Mouse (Mus musculus) liver, embryonic 11.5 days (tissue): ENCODE data around the gene Ankrd17. TPM values are rescaled to one million over a fixed set of nuclear protein-coding genes. Genes with fewer than 3 reads are reported as not detected.

Experiments
- ATAC-seq: fragments of 200-750 bp; cut with Nextera tagmentation; replicated peaks from 2 replicates; pipeline ENCODE4 v1.8.0; 2017; ENCODE audit warnings: moderate number of reproducible peaks, mild to moderate bottlenecking, moderate TSS enrichment, moderate library complexity; ENCODE audit not compliant: low FRiP score
- DNase-seq: peaks from one replicate; pipeline ENCODE4 v3.0.0-alpha.2; 2017; ENCODE audit warnings: low spot score
- H3K27ac ChIP-seq: fragments of 300-500 bp; sonication (generic); 2 replicates; pipeline ENCODE4 v1.5.1; 2014; ENCODE audit warnings: mild to moderate bottlenecking, low read depth, low read length, control low read depth
- H3K27me3 ChIP-seq: fragments of 300-500 bp; sonication (generic); replicated peaks from 2 replicates; pipeline ENCODE4 v1.6.1; 2014; ENCODE audit warnings: low read length, mixed read lengths; ENCODE audit not compliant: control insufficient read depth, insufficient read depth
- H3K36me3 ChIP-seq: fragments of 300-500 bp; sonication (generic); 2 replicates; pipeline ENCODE4 v1.6.1; 2014; ENCODE audit warnings: mild to moderate bottlenecking, low read length, moderate library complexity, mixed read lengths; ENCODE audit not compliant: control insufficient read depth, insufficient read depth
- H3K4me1 ChIP-seq: fragments of 300-500 bp; sonication (generic); replicated peaks from 2 replicates; pipeline ENCODE4 v1.6.1; 2014; ENCODE audit warnings: low read length, mixed read lengths; ENCODE audit not compliant: control insufficient read depth, insufficient read depth
- H3K4me2 ChIP-seq: fragments of 300-500 bp; sonication (generic); 2 replicates; pipeline ENCODE4 v1.6.1; 2014; ENCODE audit warnings: mild to moderate bottlenecking, control low read depth, moderate library complexity
- H3K4me3 ChIP-seq: fragments of 300-500 bp; sonication (generic); 2 replicates; pipeline ENCODE4 v1.5.1; 2014; ENCODE audit warnings: low read depth, low read length, control low read depth
- H3K9ac ChIP-seq: fragments of 300-500 bp; sonication (generic); 2 replicates; pipeline ENCODE4 v1.6.1; 2014; ENCODE audit warnings: low read depth, low read length, control low read depth
- H3K9me3 ChIP-seq: fragments of 300-500 bp; sonication (generic); 2 replicates; pipeline ENCODE4 v1.6.1; 2016; ENCODE audit warnings: low read length, inconsistent platforms, mixed read lengths; ENCODE audit not compliant: control insufficient read depth
- WGBS: fragments of 180-500 bp; shearing (Covaris S2); extraction: QIAGEN DNeasy Blood & Tissue Kit; methylation state at CpG from one replicate; pipeline ENCODE4 v1.1.7; 2014; 5-methylcytosine and 5-hydroxymethylcytosine counted together
- polyA plus RNA-seq: library from polyadenylated mRNA; unstranded; fragments of >200 nt; fragmentation: Nextera tagmentation; extraction: Ambion mirVana; gene quantifications from 2 replicates; pipeline ENCODE4 v1.2.1, GENCODE M21; 2014

Ankrd17 gene
- polyA plus RNA-seq, 1 experiment from 2014 or later, result 32.2 TPM

DNA sequence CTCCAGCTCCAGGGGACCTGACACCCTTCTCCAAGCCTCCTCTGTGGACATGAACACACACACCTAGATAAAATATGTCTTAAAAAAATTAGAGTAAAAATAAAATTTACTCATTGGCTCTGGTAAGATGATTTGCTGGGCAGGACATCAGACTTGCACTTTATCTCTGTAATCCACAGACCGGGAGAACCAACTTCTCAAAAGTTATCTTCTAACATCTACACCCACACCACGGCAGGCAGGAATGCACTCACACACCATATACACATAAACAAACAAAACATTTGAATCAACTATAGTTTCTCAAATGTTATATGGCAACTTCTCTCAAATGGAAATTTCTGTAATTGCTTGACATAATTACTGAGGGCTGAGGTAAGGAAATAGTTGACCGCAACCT is 19.5 kb downstream of the Ankrd17 start:
- Histone ChIP-seq H3K36me3 (0 out of 2 replicates have a peak, but pooled peaks cover 4% of the 10 kb centered on the region), H3K4me1 (no peaks in the 10 kb centered on the region; the same call in 1 of the 2 replicates), H3K27me3 (no peaks in the 10 kb centered on the region), H3K4me3 (no peak overlapping the region), H3K27ac (no peak overlapping the region), H3K9ac (no peak overlapping the region), H3K9me3 (no peaks in the 10 kb centered on the region), H3K4me2 (no peak overlapping the region)
- DNase-seq, result no peak
- ATAC-seq, result no peak
- WGBS, result 65% methylated on average over 3 of the region's 3 CpGs

DNA sequence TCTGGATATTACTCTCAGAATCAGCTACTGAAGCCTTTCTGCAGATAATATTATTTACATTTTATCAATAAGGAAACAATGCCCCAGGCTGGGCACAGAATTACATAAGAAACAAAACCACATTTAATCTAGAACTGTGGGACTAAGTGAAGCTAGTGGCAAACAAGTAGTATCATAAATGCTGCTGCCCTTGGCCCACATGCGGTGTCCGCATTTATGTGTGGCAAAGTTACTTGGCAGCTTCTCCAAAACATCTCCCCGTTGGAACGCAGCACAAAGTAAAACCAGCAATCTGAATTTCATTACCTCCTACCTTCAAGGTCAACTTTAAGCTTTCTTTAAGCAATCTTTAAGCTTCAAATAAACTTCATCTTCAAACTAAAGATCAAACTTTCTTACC is 25.5 kb downstream of the Ankrd17 start:
- H3K27ac ChIP-seq, result no peak overlapping the region
- WGBS, result 75% methylated on average over 4 of the region's 4 CpGs
- no peak overlapping the region for H3K9ac ChIP-seq
- H3K4me3 ChIP-seq, result no peak overlapping the region
- no peaks in the 10 kb centered on the region for H3K9me3 ChIP-seq
- H3K27me3 ChIP-seq, result no peaks in the 10 kb centered on the region
- DNase-seq, result no peak
- no peak overlapping the region for H3K4me2 ChIP-seq
- H3K4me1 ChIP-seq, result peaks cover 22% of the 10 kb centered on the region
- no peak for ATAC-seq
- H3K36me3 ChIP-seq, result no peaks in the 10 kb centered on the region

DNA sequence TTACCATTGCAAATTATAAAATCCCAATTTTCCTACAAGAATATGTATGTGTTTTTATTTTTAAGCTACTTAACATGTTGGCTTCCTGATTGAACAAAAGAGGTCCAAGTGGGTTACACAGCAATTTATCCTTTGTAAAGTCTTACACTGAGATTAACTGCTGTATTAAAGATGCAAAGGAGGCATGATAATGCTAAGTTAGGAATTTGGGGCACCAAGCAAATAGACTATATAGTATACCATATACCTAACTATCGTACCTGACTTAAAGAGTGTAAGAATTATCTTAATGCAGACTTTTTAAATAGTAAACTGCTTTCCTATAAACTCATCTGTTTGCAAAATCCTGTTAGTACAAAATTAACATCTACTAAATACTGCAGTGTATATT is 26.4 kb downstream of the Ankrd17 start:
- no peaks in the 10 kb centered on the region for H3K36me3 ChIP-seq
- H3K27ac ChIP-seq, result no peak overlapping the region
- H3K9ac ChIP-seq, result no peak overlapping the region
- no peaks in the 10 kb centered on the region for H3K27me3 ChIP-seq
- H3K4me1 ChIP-seq, result peaks cover 22% of the 10 kb centered on the region
- ATAC-seq (no peak), DNase-seq (no peak)
- WGBS, result 90% methylated on average over 1 of the region's 1 CpGs
- peak overlapping the region; percentile 47 for H3K4me2 ChIP-seq
- no peak overlapping the region for H3K4me3 ChIP-seq
- H3K9me3 ChIP-seq, result no peaks in the 10 kb centered on the region

DNA sequence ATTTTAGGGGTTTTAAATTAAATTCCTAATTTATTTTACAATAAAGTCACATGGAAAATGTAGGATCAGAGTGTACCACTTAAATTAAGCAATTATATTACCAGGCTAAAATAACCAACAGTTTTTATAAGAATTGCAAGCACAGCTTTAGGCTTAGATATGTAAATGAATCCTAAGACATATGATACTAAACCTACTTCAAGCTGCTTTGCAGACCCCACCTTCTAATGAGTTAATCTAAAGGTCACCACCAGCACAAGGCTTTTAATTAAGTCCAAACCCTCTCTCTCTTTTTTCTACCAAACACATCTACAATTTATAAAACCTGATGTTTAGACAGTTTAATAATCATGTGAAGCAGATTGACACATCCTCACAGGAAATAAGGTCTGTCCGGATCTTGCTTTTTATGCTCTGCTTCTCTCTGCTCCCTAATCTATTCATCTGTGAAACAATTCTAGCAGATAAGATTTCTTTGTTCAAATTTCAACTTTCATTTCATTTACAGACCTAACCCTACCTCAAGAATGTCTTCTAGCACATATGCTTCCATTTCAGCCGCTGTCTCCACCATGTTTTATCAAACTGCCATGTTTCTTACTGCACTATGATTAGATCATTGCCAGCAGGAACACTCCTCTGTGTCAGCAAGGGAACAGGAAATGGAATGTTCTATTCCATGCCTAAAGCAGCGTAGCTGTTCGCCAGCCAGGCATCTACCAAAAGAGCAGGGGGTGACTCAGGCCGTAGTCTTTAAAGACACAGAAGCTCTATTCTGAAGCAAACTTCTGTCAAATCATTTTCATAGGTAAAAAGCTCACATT is 27.0 kb downstream of the Ankrd17 start:
- ATAC-seq (peak; percentile 74), DNase-seq (no peak)
- H3K27ac ChIP-seq, result no peak overlapping the region; the same call in 1 of the 2 replicates
- H3K36me3 ChIP-seq, result no peaks in the 10 kb centered on the region
- H3K27me3 ChIP-seq, result no peaks in the 10 kb centered on the region
- peak overlapping the region; percentile 10; the same call in 1 of the 2 replicates for H3K4me3 ChIP-seq
- H3K9me3 ChIP-seq, result no peaks in the 10 kb centered on the region
- peaks cover 22% of the 10 kb centered on the region for H3K4me1 ChIP-seq
- 31% methylated on average over 5 of the region's 5 CpGs for WGBS
- H3K4me2 ChIP-seq, result peak overlapping the region; percentile 47
- no peak overlapping the region for H3K9ac ChIP-seq

DNA sequence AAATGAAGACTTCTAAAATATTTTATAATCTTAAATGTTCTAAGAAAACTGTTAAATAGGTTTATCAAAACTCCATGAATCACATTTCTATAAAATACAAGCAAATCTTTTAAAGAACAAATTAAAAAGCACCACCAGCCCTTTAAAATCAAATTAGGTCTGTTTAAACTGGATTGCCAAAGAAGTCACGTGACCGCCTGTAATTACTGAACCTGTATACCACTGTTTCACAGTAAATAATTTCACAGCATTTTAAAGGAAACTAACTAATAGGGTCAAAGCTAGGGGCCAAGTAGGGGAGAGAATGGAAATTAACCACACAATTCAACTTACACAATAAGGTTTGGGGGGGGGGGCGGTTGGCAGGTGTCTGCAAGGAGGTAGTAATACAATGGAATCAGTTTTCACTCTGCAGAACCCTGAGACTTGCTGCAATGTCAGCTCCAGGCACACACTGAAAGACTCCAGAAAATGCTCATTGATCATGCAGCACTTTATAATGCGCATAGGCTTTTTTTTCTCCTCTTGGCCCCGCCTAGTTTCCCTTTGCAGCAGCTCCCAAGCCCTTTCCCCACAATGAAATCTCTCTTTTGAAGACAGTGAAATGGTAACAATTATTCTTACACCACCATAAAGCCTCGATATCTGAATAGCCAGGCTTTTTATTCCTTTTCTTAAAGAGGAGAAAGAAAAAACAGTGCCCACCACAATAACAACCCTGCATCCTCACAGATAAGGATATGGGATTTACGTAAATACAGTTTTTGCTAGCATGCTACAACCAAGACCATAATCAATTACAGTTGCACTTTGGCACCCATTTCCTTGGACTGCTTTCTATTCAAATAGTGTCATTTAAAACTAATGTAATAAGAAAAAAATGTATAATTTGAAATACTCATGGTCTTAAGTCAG is 27.9 kb downstream of the Ankrd17 start:
- WGBS, result 67% methylated on average over 7 of the region's 7 CpGs
- Histone ChIP-seq H3K4me1 (peaks cover 22% of the 10 kb centered on the region), H3K9ac (no peak overlapping the region), H3K27me3 (no peaks in the 10 kb centered on the region), H3K36me3 (no peaks in the 10 kb centered on the region), H3K27ac (no peak overlapping the region), H3K9me3 (no peaks in the 10 kb centered on the region), H3K4me2 (peak overlapping the region; percentile 41), H3K4me3 (no peak overlapping the region)
- no peak for DNase-seq
- ATAC-seq, result peak; percentile 16; the same call in 1 of the 2 replicates

DNA sequence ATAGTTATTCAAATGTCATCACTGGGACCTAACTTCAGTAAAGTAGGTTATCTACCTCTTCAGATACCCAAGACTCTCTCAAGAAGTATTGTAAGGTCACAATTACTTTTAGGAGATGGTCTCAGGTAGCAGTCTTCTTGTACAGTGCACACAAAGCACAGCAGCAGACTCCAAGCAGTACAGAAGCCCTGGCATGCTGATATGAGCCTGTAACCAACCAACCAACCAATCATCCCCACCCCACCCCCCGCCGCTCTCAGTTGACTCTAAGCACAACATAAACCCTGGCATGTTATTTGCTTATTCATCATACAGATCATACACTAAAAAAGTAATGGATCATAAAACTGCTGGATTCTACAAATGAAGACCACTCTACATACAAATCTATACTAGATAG is 33.9 kb downstream of the Ankrd17 start:
- Histone ChIP-seq H3K36me3 (no peaks in the 10 kb centered on the region), H3K9me3 (no peaks in the 10 kb centered on the region), H3K27ac (no peak overlapping the region), H3K4me3 (no peak overlapping the region), H3K27me3 (no peaks in the 10 kb centered on the region), H3K9ac (no peak overlapping the region), H3K4me2 (no peak overlapping the region), H3K4me1 (peaks cover 8% of the 10 kb centered on the region)
- ATAC-seq (no peak), DNase-seq (no peak)
- 91% methylated on average over 2 of the region's 2 CpGs for WGBS

DNA sequence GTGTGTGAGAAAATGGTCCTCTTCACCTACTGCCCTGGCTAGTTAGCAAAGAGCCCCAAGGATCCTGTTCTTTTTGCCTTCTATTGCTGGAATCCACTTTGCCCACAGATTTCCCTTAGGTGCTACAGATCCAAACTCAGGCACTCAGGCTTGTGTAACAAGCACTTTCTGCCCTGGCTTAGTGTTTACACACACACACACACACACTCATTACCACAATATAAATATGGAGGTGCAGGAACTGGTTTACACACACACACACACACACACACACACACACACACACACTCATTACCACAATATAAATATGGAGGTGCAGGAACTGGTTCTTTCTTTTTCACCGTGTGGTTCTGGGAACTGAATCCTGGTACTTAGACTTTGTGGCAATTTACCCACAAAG is 35.3 kb downstream of the Ankrd17 start:
- 62% methylated on average over 1 of the region's 1 CpGs for WGBS
- no peaks in the 10 kb centered on the region for H3K9me3 ChIP-seq
- no peaks in the 10 kb centered on the region for H3K36me3 ChIP-seq
- H3K4me2 ChIP-seq, result no peak overlapping the region
- ATAC-seq, result no peak
- H3K4me1 ChIP-seq, result peaks cover 8% of the 10 kb centered on the region
- H3K27ac ChIP-seq, result no peak overlapping the region
- H3K27me3 ChIP-seq, result no peaks in the 10 kb centered on the region
- no peak overlapping the region for H3K4me3 ChIP-seq
- H3K9ac ChIP-seq, result no peak overlapping the region
- DNase-seq, result no peak

DNA sequence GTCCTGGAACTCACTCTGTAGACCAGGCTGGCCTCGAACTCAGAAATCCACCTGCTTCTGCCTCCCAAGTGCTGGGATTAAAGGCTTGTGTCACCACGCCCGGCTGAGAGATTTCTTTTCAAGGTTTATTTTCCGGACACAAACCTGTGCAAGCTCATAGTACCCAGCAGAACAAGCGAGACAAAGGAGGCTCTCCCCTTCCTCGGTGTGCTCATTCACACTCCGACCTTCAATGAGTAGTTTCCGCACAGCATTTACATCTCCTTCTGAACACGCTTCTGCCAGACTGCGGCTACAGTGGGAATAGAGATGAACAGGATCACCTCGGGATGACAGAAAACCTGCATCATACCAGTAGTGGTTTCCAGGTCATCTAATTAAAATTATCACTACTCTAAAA is 68.0 kb downstream of the Ankrd17 start:
- Histone ChIP-seq H3K27me3 (no peaks in the 10 kb centered on the region), H3K27ac (no peak overlapping the region), H3K36me3 (peaks cover 21% of the 10 kb centered on the region), H3K9me3 (no peaks in the 10 kb centered on the region), H3K9ac (no peak overlapping the region), H3K4me2 (no peak overlapping the region), H3K4me1 (no peaks in the 10 kb centered on the region), H3K4me3 (no peak overlapping the region)
- ATAC-seq (no peak), DNase-seq (no peak)
- WGBS, result 96% methylated on average over 11 of the region's 11 CpGs
